Mouse (Mus musculus): ENCODE results near the gene Ifrd1.

DNA sequence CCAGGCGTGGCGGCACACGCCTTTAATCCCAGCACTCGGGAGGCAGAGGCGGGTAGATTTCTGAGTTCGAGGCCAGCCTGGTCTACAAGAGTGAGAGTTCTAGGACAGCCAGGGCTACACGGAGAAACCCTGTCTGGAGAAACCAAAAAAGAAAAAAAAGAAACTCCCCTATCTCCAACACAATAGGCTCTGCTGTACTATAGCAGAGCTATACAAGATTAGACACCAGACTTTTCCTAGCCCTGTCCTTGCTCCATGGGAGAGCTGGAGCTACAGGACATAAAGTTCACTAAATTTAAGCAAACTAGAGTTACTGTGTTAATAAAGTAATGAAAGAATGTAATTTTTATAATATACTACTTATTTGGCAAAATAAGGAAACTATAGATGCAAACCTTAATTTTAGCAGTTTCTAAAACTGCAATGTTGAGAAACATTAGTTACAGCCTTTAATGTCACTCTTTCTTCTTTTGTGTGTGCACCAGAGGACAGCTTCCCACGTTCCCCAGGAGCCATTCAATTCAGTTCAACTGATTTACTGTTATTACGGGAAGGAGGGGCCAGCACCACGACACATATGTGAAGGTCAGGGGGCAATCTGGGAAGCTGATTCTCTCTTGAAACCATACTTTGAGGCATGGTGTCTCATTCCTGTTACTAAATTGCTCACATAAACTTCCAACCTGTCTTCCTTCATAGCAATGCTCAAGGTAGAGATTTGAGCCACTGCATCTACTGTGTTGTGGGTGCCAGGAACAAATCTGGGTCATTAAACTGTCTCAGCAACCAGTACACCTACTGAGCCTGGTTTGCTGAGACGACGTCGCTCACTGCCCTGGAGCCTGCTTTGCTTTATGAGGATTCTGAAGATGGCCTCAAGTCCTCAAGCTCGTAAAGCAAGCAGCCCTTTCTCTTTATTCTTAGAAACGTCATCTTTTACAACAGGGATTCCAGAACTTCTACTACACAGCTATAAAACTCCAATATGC is 33.1 kb downstream of the Ifrd1 start:
- TF ChIP-seq POLR2A (IDR thresholded peaks at IDR 0.05; ENCODE audit: insufficient read depth, low read length) (no peak), CTCF (IDR thresholded peaks at IDR 0.05; ENCODE audit: low read depth, low read length) (no peak)
